Mouse (Mus musculus): Measurements from ENCODE around the gene Krt17. TPM values are rescaled to one million over a fixed set of nuclear protein-coding genes. Genes with fewer than 3 reads are reported as not detected.
"Not testable (repeated sequence)": the region's sequence is repeated elsewhere in the genome, so short reads cannot be mapped to it uniquely, and the experiment has no call there.

The Krt17 gene
- total RNA-seq, 2 experiments from 2014 or later, result not detected

DNA sequence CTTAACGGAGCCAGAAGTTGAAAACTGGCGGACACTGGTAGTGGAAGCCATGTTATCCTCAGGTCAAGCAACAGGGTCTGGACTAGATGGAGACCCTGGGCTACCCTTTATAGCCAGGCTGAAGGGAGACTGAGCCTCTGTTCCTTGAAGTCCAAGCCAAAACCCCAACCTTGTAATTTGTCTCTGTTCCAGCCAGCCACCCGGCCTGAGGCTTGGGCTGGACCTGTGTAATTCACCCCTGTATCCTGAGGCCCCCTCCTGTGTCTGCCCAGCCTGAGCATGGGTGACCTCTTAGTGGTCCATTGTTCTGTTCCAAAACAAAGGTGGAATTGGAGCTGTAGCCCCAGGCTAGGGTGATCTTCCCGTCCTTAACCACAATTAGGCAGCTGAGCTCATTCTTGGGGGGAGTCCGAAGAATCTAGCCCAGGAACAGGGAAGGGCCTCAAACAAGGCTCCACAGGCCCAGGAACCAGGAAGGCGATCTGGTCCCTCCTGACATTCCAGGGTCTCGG, 9.0 kb upstream of the Krt17 start, which contains the start of gene Krt42:
Gene Krt42, minus strand, starts transcription at position 51 of the 512 bp plus-strand sequence.
- no peak for ATAC-seq (replicated peaks; ENCODE audit: poor library complexity)

DNA sequence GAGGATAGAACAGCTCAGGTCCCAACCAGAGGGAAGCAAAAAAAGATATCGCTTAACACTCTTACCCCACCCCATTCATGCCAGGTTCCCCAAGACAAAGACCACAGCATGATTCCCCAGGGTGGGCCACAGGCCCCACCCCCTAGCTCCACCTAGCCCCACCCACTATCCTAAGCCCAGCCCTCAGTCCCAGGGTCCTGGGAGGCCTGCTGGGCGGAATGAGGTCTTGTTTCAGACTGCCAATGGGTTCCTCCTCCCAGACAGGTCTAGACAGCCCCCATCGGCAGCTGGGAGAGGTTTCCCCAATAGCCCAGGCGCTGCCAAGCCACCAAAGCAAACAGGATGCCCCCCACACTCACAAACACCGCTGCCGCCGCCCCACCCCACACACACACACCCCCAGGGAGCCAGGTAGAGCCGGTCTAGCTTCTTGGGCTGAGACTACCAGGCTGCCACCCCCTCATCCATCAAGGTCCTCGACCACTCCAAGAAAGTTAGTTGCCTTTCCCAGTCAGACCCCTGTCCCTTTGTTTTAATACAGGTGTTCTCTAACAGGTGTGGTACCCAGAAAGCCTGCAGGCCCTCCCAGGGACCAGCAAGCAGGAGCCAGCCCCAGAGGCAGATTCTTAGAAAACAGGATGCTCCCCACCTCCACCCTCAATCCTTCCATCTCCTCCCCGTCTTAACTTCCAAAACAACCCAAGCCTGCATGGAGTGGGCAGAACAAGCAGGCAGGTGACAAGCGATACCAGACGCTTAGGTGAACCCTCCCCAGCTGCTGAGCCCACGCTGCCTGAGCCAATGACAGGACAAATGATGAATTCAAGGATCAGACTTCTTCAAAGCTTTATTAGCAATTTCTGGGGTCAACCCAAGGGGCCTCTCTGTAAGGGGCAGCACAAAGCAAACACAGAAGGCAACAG, 1.5 kb upstream of the Krt17 start:
- ATAC-seq (replicated peaks; ENCODE audit: poor library complexity), result no peak

DNA sequence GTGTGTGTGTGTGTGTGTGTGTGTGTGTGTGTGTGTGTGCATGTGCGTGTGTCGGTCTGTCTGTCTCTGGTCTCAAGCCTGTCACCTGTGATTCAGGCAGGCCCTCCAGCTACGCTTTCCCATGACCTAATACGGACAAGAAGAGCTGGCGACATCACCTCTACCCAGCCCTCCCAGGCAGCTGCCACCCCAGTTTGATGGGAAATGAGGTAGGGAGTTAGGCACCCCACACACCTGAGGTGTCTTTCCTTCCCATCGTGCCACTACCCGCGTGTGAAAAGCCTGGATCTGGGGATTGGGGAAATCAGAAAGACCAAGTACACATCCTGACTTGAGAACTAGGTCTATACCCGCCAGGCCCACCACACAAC, 391 bp upstream of the Krt17 start:
- ATAC-seq (replicated peaks; ENCODE audit: poor library complexity), result no peak

DNA sequence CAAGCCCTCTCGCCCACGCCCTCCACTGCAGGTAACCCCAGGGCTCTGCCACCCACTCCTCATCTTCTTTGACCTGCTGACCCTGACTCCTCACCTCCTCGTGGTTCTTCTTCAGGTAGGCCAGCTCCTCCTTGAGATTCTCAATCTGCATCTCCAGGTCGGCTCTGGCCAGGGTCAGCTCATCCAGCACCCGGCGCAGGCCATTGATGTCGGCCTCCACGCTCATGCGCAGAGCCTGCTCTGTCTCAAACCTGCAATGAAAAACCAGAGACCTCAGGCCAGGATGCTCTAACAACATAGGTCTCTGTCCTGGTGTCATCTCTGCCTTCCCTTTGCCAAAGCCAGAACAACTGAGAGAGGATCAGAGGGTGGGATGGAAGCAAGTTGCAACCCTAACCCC, 1.8 kb downstream of the Krt17 start:
- ATAC-seq (replicated peaks; ENCODE audit: poor library complexity), result no peak

DNA sequence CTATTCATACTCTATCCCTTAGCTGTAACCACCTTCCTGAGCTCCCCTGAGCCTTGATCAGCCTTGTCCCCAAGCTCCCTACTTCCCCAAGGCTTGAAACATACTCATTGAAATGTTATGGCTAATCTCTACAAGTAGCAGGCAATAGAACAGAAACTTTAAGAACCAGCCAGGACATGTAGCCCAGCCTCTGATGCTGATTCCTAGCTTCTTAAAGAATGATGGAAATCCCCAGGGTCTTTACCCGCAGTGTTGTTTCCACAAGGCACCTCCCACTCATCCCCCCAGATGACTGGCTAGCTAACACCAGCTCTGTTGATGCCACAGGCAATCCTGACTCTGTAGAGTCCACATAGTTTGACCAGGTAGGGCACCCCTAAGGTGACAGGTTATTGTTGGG, 2.9 kb downstream of the Krt17 start:
- ATAC-seq (replicated peaks; ENCODE audit: poor library complexity), result no peak

DNA sequence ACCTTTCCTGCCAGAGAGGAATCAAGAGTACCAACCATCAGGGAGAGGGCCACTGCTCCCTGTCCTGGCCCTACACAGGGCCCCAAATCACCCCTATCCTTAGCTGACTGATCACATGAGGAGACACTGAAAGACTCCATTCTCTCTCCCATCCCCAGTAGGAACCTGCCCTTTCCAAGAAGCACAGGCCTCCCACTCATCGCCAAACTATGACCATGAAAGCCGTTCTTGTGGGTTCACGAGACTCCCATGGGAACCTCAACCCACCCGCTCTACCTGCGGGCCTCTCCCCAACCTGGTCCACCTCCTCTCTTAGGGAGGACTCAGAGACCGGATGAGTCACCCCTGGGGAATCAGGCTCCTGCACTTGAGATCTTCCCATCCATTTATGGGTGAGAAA, 5.3 kb downstream of the Krt17 start:
- ATAC-seq (replicated peaks; ENCODE audit: poor library complexity), result no peak

DNA sequence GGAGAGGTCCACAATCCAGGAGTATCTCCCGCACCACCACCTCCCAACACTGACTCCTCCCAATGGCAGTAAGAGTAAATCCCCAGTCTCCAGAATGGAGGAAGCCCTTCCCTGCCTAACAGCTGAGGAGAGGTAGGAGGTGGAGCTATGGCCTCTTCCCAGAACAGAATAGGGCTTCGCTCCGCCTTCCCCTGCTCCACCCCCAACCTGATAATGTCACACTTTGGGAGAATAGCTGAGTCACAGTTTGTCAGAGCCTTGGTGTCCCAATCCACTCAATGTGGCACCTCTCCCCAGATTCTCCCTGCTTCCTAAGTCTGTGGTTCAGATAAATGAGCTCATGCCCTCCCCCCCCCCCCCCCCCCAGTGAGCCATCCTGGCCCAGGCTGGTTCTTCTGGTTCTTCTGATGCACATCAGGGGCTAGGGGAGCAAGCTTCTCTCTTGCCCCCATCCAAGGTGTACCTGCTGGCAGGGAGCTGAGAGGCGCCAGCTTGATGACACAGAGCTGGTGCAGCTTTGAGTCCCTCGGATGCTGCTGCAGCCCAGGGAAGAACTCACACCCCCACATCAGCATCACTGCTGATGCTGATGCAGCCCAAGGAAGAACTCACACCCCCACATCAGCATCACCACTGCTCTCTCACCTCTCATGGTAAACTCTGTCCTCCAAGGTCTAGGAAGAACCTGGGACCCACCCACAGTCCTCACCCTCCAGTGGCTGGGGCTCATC, 6.3 kb downstream of the Krt17 start:
- peak; percentile 34; the same call in 1 of the 2 replicates for ATAC-seq (replicated peaks; ENCODE audit: poor library complexity)

DNA sequence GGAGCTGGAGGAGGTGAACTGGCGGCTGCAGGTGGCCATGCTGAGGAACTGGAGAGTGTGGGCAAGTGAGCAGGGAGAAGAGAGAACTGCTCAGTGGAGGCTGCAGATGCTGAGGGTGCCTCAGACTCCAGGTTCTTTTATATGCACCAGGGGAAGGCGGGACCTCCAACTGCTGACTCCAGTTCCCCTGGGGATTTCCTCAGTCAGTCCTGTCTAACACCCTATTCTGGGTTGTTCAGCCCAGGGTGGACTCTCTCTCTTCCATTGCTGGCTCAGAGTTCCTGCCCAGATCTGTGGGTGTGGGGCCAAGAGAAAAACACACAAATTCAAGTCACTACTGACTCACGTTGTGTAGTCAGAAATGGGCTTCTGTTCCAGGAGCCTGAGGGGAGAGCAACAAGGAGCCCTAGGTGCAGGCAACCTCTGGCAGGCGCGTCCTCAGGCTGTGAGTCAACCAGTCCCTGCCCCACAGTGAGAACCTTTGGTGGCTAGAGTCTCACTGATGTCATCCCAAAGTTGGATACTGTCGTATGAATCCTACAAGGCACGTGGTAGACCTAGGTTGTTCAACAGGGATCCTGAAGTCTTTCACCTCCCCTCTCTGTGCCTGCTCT, 11.9 kb downstream of the Krt17 start, which contains the start of gene Krt16:
Gene Krt16, minus strand, starts transcription at position 51 of the 614 bp plus-strand sequence.
- ATAC-seq (replicated peaks; ENCODE audit: poor library complexity), result no peak

DNA sequence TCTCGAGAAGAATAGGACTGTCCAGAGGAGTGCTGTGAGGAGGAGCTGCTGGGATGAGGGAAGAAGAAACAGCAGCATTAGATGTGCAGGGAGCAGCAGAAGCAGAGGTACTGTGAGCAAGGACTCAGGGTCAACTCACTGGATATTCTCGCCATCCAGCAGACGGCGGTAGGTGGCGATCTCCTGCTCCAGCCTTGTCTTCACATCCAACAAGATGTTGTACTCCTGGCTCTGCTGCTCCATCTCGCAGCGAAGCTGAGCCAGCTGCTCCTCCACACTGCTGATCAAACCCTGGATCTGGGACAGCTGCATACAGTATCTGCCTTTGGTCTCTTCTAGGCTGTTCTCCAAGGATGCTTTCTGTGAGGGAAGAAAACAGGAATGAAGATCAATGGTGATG, 14.4 kb downstream of the Krt17 start:
- ATAC-seq (replicated peaks; ENCODE audit: poor library complexity), result not testable (repeated sequence)

DNA sequence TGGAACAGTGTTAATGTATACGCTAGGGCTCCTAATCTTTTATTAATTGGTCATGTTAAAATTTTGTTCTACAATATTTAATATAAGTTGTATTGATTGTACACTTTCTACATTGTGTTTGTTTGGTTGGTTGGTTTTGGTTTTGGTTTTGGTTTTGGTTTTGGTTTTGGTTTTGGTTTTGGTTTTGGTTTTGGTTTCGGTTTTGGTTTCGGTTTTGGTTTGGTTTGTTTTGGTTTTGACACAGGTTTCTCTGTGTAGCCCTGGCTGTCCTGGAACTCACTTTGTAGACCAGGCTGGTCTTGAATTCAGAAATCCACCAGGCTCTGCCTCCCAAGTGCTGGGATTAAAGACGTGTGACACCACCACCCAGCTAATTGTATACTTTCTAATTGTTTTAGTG, 20.6 kb downstream of the Krt17 start:
- not testable (repeated sequence) for ATAC-seq (replicated peaks; ENCODE audit: poor library complexity)

DNA sequence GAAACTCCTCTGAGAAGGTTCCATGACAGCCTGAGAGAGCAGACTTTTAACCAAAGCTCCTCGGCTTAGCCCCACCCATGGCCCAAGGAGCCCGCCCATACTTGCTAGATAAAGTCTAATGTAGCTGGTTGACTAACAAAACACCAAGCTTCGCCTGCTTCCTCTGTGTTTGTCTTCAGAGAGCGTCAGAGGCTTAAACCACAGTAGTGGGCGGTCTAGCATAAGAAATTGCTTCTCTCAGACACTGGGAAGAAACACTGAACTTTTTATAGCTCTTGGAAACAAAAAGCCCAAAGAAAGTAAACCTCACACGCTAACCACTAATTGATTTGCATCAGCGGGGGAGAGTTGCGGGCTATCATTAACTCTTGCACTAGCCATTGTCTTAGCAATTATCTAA, 39.1 kb downstream of the Krt17 start:
- no peak for ATAC-seq (replicated peaks; ENCODE audit: poor library complexity)

DNA sequence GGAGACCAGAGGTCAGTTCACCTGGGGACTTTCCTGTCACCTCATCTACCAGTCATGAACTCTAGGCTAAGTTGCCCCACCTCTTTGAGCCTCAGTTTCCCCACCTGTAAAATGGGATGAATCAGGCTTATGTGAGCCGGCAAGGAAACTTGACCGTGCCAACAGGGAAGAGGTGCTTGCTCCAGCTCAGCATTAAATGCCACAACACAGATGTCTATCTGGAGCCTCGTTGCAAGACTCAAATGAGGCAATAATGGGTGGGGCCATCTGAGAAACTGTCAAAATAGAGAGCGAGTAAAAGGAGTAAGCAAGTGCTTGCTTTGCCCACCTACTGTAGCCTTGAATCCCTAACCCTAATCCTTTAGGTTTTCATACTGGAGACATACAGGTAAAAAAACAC, 41.5 kb downstream of the Krt17 start:
- ATAC-seq (replicated peaks; ENCODE audit: poor library complexity), result no peak

DNA sequence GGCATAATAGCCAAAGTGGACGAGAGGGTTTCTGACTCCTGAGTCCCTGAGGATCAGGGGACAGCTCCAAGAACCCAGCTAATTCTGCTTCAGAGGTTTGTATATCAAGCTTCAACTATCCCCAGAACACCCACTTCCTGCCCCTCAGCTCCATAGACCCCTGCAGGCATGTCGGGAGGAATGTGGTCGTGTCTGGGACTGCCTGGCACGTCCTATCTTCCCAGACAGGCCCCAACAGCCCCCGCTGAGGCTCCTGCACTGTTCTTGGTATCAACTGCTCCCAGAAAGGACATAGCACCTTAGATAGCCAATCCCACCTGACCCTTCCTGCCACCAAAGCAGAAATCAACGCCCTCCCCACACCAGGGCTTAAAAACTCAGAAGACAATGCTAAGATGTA, 52.3 kb downstream of the Krt17 start:
- no peak for ATAC-seq (replicated peaks; ENCODE audit: poor library complexity)

DNA sequence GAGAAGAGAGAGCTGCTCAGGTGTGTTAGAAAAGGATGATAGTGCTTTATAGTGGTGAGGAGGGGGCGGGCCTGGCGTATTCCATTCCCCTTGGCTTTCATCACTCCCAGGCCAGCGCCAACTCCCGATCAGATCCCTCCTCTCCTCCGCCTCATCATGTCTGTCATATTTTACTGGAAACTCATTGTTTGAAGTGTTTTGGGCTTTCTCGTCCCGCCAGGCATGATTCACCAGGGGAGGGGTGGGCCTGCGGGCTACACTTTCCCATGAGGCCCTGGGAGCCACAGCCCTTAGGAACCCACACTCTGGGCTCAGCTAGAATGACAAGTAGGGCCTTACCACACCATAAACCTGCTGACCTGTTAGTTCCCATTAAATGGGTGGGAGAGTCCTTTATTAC, 53.3 kb downstream of the Krt17 start, which contains the start of gene Krt14:
Gene Krt14, minus strand, starts transcription at position 51 of the 400 bp plus-strand sequence.
- no peak for ATAC-seq (replicated peaks; ENCODE audit: poor library complexity)

Other genes with a start within 250 kb of the Krt17 start
- gene Krt33a, start 244.8 kb downstream of the Krt17 start, total RNA-seq (2015), result not detected in 2 replicates
- not detected in 2 replicates for gene Krt33a, start 244.8 kb downstream of the Krt17 start, total RNA-seq (2017)
- gene Krt33b, start 231.2 kb downstream of the Krt17 start, total RNA-seq (2015), result not detected in 2 replicates
- not detected in 2 replicates for gene Krt33b, start 231.2 kb downstream of the Krt17 start, total RNA-seq (2017)
- gene Krt34, start 219.5 kb downstream of the Krt17 start, total RNA-seq (2015), result not detected in 2 replicates
- gene Krt34, start 219.5 kb downstream of the Krt17 start, total RNA-seq (2017), result not detected in 2 replicates
- not detected in 2 replicates for gene Krt31, start 210.5 kb downstream of the Krt17 start, total RNA-seq (2015)
- not detected in 2 replicates for gene Krt31, start 210.5 kb downstream of the Krt17 start, total RNA-seq (2017)
- not detected in 2 replicates for gene Krt32, start 172.8 kb downstream of the Krt17 start, total RNA-seq (2015)
- gene Krt32, start 172.8 kb downstream of the Krt17 start, total RNA-seq (2017), result not detected in 2 replicates
- gene Krt35, start 164.8 kb downstream of the Krt17 start, total RNA-seq (2015), result not detected in 2 replicates
- not detected in 2 replicates for gene Krt35, start 164.8 kb downstream of the Krt17 start, total RNA-seq (2017)
- gene Krt36, start 155.4 kb downstream of the Krt17 start, total RNA-seq (2015), result not detected in 2 replicates
- not detected in 2 replicates for gene Krt36, start 155.4 kb downstream of the Krt17 start, total RNA-seq (2017)
- not detected in 2 replicates for gene Krt13, start 139.5 kb downstream of the Krt17 start, total RNA-seq (2015)
- gene Krt13, start 139.5 kb downstream of the Krt17 start, total RNA-seq (2017), result not detected in 2 replicates
- not detected in 2 replicates for gene Krt15, start 125.1 kb downstream of the Krt17 start, total RNA-seq (2015)
- gene Krt15, start 125.1 kb downstream of the Krt17 start, total RNA-seq (2017), result not detected in 2 replicates
- gene Krt19, start 112.4 kb downstream of the Krt17 start, total RNA-seq (2015), result not detected in 2 replicates
- gene Krt19, start 112.4 kb downstream of the Krt17 start, total RNA-seq (2017), result not detected in 2 replicates
- gene Krt9, start 67.8 kb downstream of the Krt17 start, total RNA-seq (2015), result not detected in 2 replicates
- not detected in 2 replicates for gene Krt9, start 67.8 kb downstream of the Krt17 start, total RNA-seq (2017)
- gene Krt14, start 53.5 kb downstream of the Krt17 start, total RNA-seq (2015), result not detected in 2 replicates
- gene Krt14, start 53.5 kb downstream of the Krt17 start, total RNA-seq (2017), result not detected in 2 replicates
- not detected in 2 replicates for gene Krt16, start 12.1 kb downstream of the Krt17 start, total RNA-seq (2015)
- not detected in 2 replicates for gene Krt16, start 12.1 kb downstream of the Krt17 start, total RNA-seq (2017)
- gene Krt42, start 8.8 kb upstream of the Krt17 start, total RNA-seq (2015), result not detected in 2 replicates
- not detected in 2 replicates for gene Krt42, start 8.8 kb upstream of the Krt17 start, total RNA-seq (2017)
- gene Eif1, start 58.9 kb upstream of the Krt17 start, total RNA-seq (2015), result 1,262 and 1,322 TPM in 2 replicates
- gene Eif1, start 58.9 kb upstream of the Krt17 start, total RNA-seq (2017), result 95.6 and 142 TPM in 2 replicates
- gene Gast, start 73.4 kb upstream of the Krt17 start, total RNA-seq (2015), result not detected in 2 replicates
- not detected in 2 replicates for gene Gast, start 73.4 kb upstream of the Krt17 start, total RNA-seq (2017)
- gene Hap1, start 95.1 kb upstream of the Krt17 start, total RNA-seq (2015), result not detected in 2 replicates
- gene Hap1, start 95.1 kb upstream of the Krt17 start, total RNA-seq (2017), result not detected in 2 replicates
- gene Jup, start 136.7 kb upstream of the Krt17 start, total RNA-seq (2015), result 1.5 and 4.0 TPM in 2 replicates
- gene Jup, start 136.7 kb upstream of the Krt17 start, total RNA-seq (2017), result 1.4 and 2.5 TPM in 2 replicates
- 0.05 TPM in 1 of 2 replicates, not detected in the other for gene P3h4, start 153.8 kb upstream of the Krt17 start, total RNA-seq (2015)
- 0.08 TPM in 1 of 2 replicates, not detected in the other for gene P3h4, start 153.8 kb upstream of the Krt17 start, total RNA-seq (2017)
- gene Fkbp10, start 154.7 kb upstream of the Krt17 start, total RNA-seq (2015), result not detected in 2 replicates
- gene Fkbp10, start 154.7 kb upstream of the Krt17 start, total RNA-seq (2017), result not detected in 2 replicates
- gene Nt5c3b, start 180.8 kb upstream of the Krt17 start, total RNA-seq (2015), result 21.4 and 32.9 TPM in 2 replicates
- gene Nt5c3b, start 180.8 kb upstream of the Krt17 start, total RNA-seq (2017), result 31.8 and 37.3 TPM in 2 replicates
- gene Klhl10, start 180.9 kb upstream of the Krt17 start, total RNA-seq (2015), result not detected in 2 replicates
- gene Klhl10, start 180.9 kb upstream of the Krt17 start, total RNA-seq (2017), result 0.10 and 0.33 TPM in 2 replicates
- gene Klhl11, start 211.7 kb upstream of the Krt17 start, total RNA-seq (2015), result 9.8 and 14.0 TPM in 2 replicates
- gene Klhl11, start 211.7 kb upstream of the Krt17 start, total RNA-seq (2017), result 17.2 and 24.1 TPM in 2 replicates